ENCODE assay signal across 13 mouse cellular contexts in genomic region chr15:60692718-60693597, GRCm38 (mm10).
DNase-seq lines count a peak whose midpoint lies in the region; ATAC-seq and TF ChIP-seq lines count a peak whose summit lies in the region.
"Had no signal": no experiment of that assay in that cellular context is flagged by ENCODE, and none has a peak within 500 bp of the region (broad histone marks: within the 10 kb centered on the region; RNA-seq: fewer than 3 reads in every experiment).

No protein-coding gene starts in this region.

- WGBS in hindbrain, embryonic 11.5 days: 34% methylated on average over 6 of the region's 6 CpGs
- 31% methylated on average over 6 of the region's 6 CpGs for WGBS in hindbrain, embryonic 16.5 days
- WGBS in liver, adult 2 months: 65% methylated on average over 6 of the region's 6 CpGs
- 37% methylated on average over 6 of the region's 6 CpGs for WGBS in embryonic facial prominence, embryonic 10.5 days
- 10% methylated on average over 6 of the region's 6 CpGs for WGBS in midbrain, embryonic 15.5 days

- H3K9ac ChIP-seq in hindbrain, embryonic 11.5 days (ENCODE audit: low read depth, low read length): no peak overlapping the region
- H3K9ac ChIP-seq in hindbrain, embryonic 16.5 days (ENCODE audit: low read depth, low read length): no peak overlapping the region
- no peak overlapping the region for H3K9ac ChIP-seq in liver, adult 2 months (ENCODE audit: low read depth, low read length)
- no peak overlapping the region for H3K9ac ChIP-seq in midbrain, embryonic 15.5 days
- H3K9ac ChIP-seq: hindbrain, embryonic 14.5 days; liver, embryonic 12.5 days had no signal

- DNase-seq in hindbrain, embryonic 11.5 days (ENCODE audit: low spot score): no peak
- DNase-seq in liver, adult 2 months (ENCODE audit: extremely low read depth, low read depth, low spot score): peak; percentile 22
- DNase-seq in liver: no peak
- peak; percentile 13 for DNase-seq in embryonic facial prominence, embryonic 10.5 days (ENCODE audit: low spot score)
- no peak for DNase-seq in gastrocnemius, postnatal 14 days
- no peak for DNase-seq in adrenal gland, adult 2 months
- DNase-seq: cerebellum, adult 9-11 months had no signal

- no peak for TF ChIP-seq CTCF in liver, adult 2 months (IDR thresholded peaks at IDR 0.05; ENCODE audit: low read depth, low read length)

- H3K36me3 ChIP-seq in hindbrain, embryonic 11.5 days (ENCODE audit: control insufficient read depth, insufficient read depth, low read length): no peaks in the 10 kb centered on the region
- no peaks in the 10 kb centered on the region for H3K36me3 ChIP-seq in hindbrain, embryonic 16.5 days (ENCODE audit: control insufficient read depth, insufficient read depth, low read length)
- no peaks in the 10 kb centered on the region for H3K36me3 ChIP-seq in liver, adult 2 months (ENCODE audit: control insufficient read depth, insufficient read depth, low read length)
- H3K36me3 ChIP-seq in embryonic facial prominence, embryonic 10.5 days (replicated peaks): no peaks in the 10 kb centered on the region
- H3K36me3 ChIP-seq in midbrain, embryonic 15.5 days (replicated peaks): no peaks in the 10 kb centered on the region
- H3K36me3 ChIP-seq: liver, embryonic 12.5 days had no signal

- 0 out of 2 replicates have a peak, but pooled peaks have one; percentile 22 for ATAC-seq in hindbrain, embryonic 11.5 days (ENCODE audit: low FRiP score)
- ATAC-seq in hindbrain, embryonic 16.5 days: no peak
- peak; percentile 74 for ATAC-seq in midbrain, embryonic 15.5 days (replicated peaks)

- intact Hi-C loops in gastrocnemius, postnatal 14 days (cut with DNase I; ENCODE audit: low total_unique reads): no loop called here

- H3K27me3 ChIP-seq in hindbrain, embryonic 11.5 days (ENCODE audit: control insufficient read depth, insufficient read depth, low read length): no peaks in the 10 kb centered on the region
- no peaks in the 10 kb centered on the region for H3K27me3 ChIP-seq in hindbrain, embryonic 16.5 days (replicated peaks; ENCODE audit: control insufficient read depth, insufficient read depth, low read length)
- no peaks in the 10 kb centered on the region for H3K27me3 ChIP-seq in liver, adult 2 months (ENCODE audit: control insufficient read depth, insufficient read depth, low read length)
- no peaks in the 10 kb centered on the region for H3K27me3 ChIP-seq in embryonic facial prominence, embryonic 10.5 days (replicated peaks; ENCODE audit: low read depth, poor library complexity, severe bottlenecking)
- H3K27me3 ChIP-seq in midbrain, embryonic 15.5 days (replicated peaks): no peaks in the 10 kb centered on the region
- H3K27me3 ChIP-seq: CH12.LX; liver, embryonic 12.5 days had no signal

- no peaks in the 10 kb centered on the region for H3K4me1 ChIP-seq in hindbrain, embryonic 11.5 days (replicated peaks; ENCODE audit: control insufficient read depth, insufficient read depth, low read length)
- no peaks in the 10 kb centered on the region for H3K4me1 ChIP-seq in hindbrain, embryonic 16.5 days (ENCODE audit: control insufficient read depth, insufficient read depth, low read depth, low read length)
- peaks cover 3% of the 10 kb centered on the region; the same call in 1 of the 2 replicates for H3K4me1 ChIP-seq in liver, adult 2 months (ENCODE audit: control insufficient read depth, insufficient read depth, low read length)
- H3K4me1 ChIP-seq in embryonic facial prominence, embryonic 10.5 days: peaks cover 17% of the 10 kb centered on the region
- no peaks in the 10 kb centered on the region for H3K4me1 ChIP-seq in midbrain, embryonic 15.5 days
- H3K4me1 ChIP-seq: liver, embryonic 12.5 days had no signal

- no peak overlapping the region for H3K4me3 ChIP-seq in hindbrain, embryonic 11.5 days (ENCODE audit: low read depth, low read length)
- no peak overlapping the region for H3K4me3 ChIP-seq in hindbrain, embryonic 16.5 days (ENCODE audit: low read length)
- H3K4me3 ChIP-seq in liver, adult 2 months (ENCODE audit: insufficient read depth, low read depth, low read length): no peak overlapping the region
- no peak overlapping the region for H3K4me3 ChIP-seq in embryonic facial prominence, embryonic 10.5 days
- H3K4me3 ChIP-seq in midbrain, embryonic 15.5 days: no peak overlapping the region
- H3K4me3 ChIP-seq: erythroblast, embryonic 14.5 days; liver, embryonic 12.5 days had no signal

- H3K9me3 ChIP-seq in hindbrain, embryonic 11.5 days (ENCODE audit: control insufficient read depth, low read length): no peaks in the 10 kb centered on the region
- no peaks in the 10 kb centered on the region for H3K9me3 ChIP-seq in hindbrain, embryonic 16.5 days (ENCODE audit: control insufficient read depth, low read length)
- H3K9me3 ChIP-seq in embryonic facial prominence, embryonic 10.5 days: no peaks in the 10 kb centered on the region
- no peaks in the 10 kb centered on the region for H3K9me3 ChIP-seq in midbrain, embryonic 15.5 days
- H3K9me3 ChIP-seq: liver, embryonic 12.5 days had no signal

- no peak overlapping the region for H3K27ac ChIP-seq in hindbrain, embryonic 11.5 days (ENCODE audit: low read depth, low read length)
- no peak overlapping the region for H3K27ac ChIP-seq in hindbrain, embryonic 16.5 days (ENCODE audit: low read depth, low read length)
- H3K27ac ChIP-seq in liver, adult 2 months (replicated peaks; ENCODE audit: insufficient read depth, low read depth, low read length): no peak overlapping the region
- H3K27ac ChIP-seq in embryonic facial prominence, embryonic 10.5 days (replicated peaks): peak overlapping the region; percentile 30; the same call in 1 of the 2 replicates
- H3K27ac ChIP-seq in midbrain, embryonic 15.5 days: no peak overlapping the region
- H3K27ac ChIP-seq: hindbrain, embryonic 14.5 days; liver, embryonic 12.5 days had no signal

- no peak overlapping the region for H3K4me2 ChIP-seq in hindbrain, embryonic 11.5 days (replicated peaks; ENCODE audit: low read depth, low read length)
- H3K4me2 ChIP-seq in hindbrain, embryonic 16.5 days (ENCODE audit: low read length): no peak overlapping the region
- H3K4me2 ChIP-seq in midbrain, embryonic 15.5 days: no peak overlapping the region
- H3K4me2 ChIP-seq: hindbrain, embryonic 14.5 days; liver, embryonic 12.5 days had no signal

- no peak for TF ChIP-seq POLR2A in liver, adult 2 months (IDR thresholded peaks at IDR 0.05; ENCODE audit: extremely low read depth, insufficient read depth, low read length)

- H3K79me2 ChIP-seq in liver, adult 2 months (ENCODE audit: control insufficient read depth, insufficient read depth, low read length): no peaks in the 10 kb centered on the region

Comparison
In these comparisons a context has a peak if more than half of its experiments do, and no peak if none do; other contexts are left out.
1. DNase-seq: peak in liver, adult 2 months (single experiment) and embryonic facial prominence, embryonic 10.5 days (single experiment); none in hindbrain, embryonic 11.5 days (single experiment), liver (single experiment), gastrocnemius, postnatal 14 days (single experiment) and adrenal gland, adult 2 months (single experiment).